Mouse (Mus musculus) cerebellum, adult 8-10 months (tissue): ENCODE measurements around the gene Arhgef19.

Source experiments
- DNase-seq: peaks from one replicate; pipeline ENCODE4 v3.0.0; 2022

Arhgef19 gene

GRCm38 (mm10) chr4:141267250-141267649, 28.0 kb downstream of the Arhgef19 start:
- DNase-seq: no peak

- no peak for DNase-seq
Measured at GRCm38 (mm10) chr4:141267837-141268236, 28.5 kb downstream of the Arhgef19 start.

GRCm38 (mm10) chr4:141268350-141268749, 29.1 kb downstream of the Arhgef19 start:
- DNase-seq: no peak

- no peak for DNase-seq
Measured at GRCm38 (mm10) chr4:141269080-141269479, 29.8 kb downstream of the Arhgef19 start.

- no peak for DNase-seq
Measured at GRCm38 (mm10) chr4:141270201-141270940, 31.1 kb downstream of the Arhgef19 start.

GRCm38 (mm10) chr4:141271228-141271627, 31.9 kb downstream of the Arhgef19 start:
- DNase-seq: no peak

GRCm38 (mm10) chr4:141271721-141272120, 32.4 kb downstream of the Arhgef19 start:
- no peak for DNase-seq

- no peak for DNase-seq
Measured at GRCm38 (mm10) chr4:141272878-141273277, 33.6 kb downstream of the Arhgef19 start.

- DNase-seq: peak; percentile 66
Measured at GRCm38 (mm10) chr4:141273296-141273695, 34.0 kb downstream of the Arhgef19 start.

- DNase-seq: no peak
Measured at GRCm38 (mm10) chr4:141274485-141275341, 35.4 kb downstream of the Arhgef19 start.

- DNase-seq: no peak
Measured at GRCm38 (mm10) chr4:141277157-141277556, 37.9 kb downstream of the Arhgef19 start.

GRCm38 (mm10) chr4:141278154-141278553, 38.9 kb downstream of the Arhgef19 start:
- no peak for DNase-seq

GRCm38 (mm10) chr4:141279327-141279726, 40.0 kb downstream of the Arhgef19 start:
- DNase-seq: no peak

GRCm38 (mm10) chr4:141279783-141280182, 40.5 kb downstream of the Arhgef19 start:
- DNase-seq: no peak

GRCm38 (mm10) chr4:141280471-141280870, 41.2 kb downstream of the Arhgef19 start:
- no peak for DNase-seq

- DNase-seq: no peak
Measured at GRCm38 (mm10) chr4:141281153-141281552, 41.9 kb downstream of the Arhgef19 start.

- no peak for DNase-seq
Measured at GRCm38 (mm10) chr4:141281578-141281977, 42.3 kb downstream of the Arhgef19 start.

GRCm38 (mm10) chr4:141282087-141282486, 42.8 kb downstream of the Arhgef19 start:
- DNase-seq: no peak

- DNase-seq: no peak
Measured at GRCm38 (mm10) chr4:141282623-141283022, 43.3 kb downstream of the Arhgef19 start.

- DNase-seq: no peak
Measured at GRCm38 (mm10) chr4:141283176-141283878, 44.0 kb downstream of the Arhgef19 start.

- DNase-seq: no peak
Measured at GRCm38 (mm10) chr4:141283879-141284411, 44.6 kb downstream of the Arhgef19 start.

GRCm38 (mm10) chr4:141284486-141284885, 45.2 kb downstream of the Arhgef19 start:
- no peak for DNase-seq

GRCm38 (mm10) chr4:141285128-141285527, 45.8 kb downstream of the Arhgef19 start:
- DNase-seq: no peak
